Mouse (Mus musculus) spleen, adult 18-20 months (tissue): Measurements from ENCODE around the gene Ces4a.
"Not testable (repeated sequence)": the region's sequence is repeated elsewhere in the genome, so short reads cannot be mapped to it uniquely, and the experiment has no call there.

ENCODE experiments used
- DNase-seq, 2 experiments: peaks; one replicate each; pipeline ENCODE4 v3.0.0; 2022; ENCODE audit warnings: mixed read lengths in 2 of 2

Gene Ces4a

DNA sequence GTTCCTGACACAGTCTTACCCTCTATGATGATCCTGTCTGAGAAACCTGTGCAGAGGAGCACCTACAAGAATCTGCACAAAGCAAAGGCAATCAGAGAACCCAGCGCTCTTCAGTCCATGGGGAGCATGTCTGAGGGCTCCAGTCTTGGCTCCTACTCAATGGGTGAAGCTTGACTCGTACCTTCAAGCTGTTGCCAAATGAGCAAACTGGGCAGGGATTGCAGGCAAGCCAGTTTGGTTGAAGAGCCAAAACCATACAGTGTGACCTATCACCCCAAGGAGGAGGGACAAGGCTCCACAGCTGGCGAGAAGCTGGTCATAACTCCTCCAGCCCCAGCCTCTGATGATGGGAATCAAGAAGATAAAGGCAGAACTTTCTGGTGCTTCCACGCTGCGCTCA is at the start of gene Ces4a:
Gene Ces4a (plus strand): TSS at position 292 of the 400 bp plus-strand sequence.
- no peak for DNase-seq

GRCm38 (mm10) chr8:105083449-105084050 is 48.0 kb upstream of the Ces4a start, which contains the start of gene Ces3b:
TSS of gene Ces3b (plus strand) at chr8:105083753.
- DNase-seq = no peak

- DNase-seq = not testable (repeated sequence)
Measured at GRCm38 (mm10) chr8:105088166-105088565, 43.4 kb upstream of the Ces4a start.

- no peak for DNase-seq
Measured at GRCm38 (mm10) chr8:105088581-105088980, 43.0 kb upstream of the Ces4a start.

- no peak for DNase-seq
Measured at GRCm38 (mm10) chr8:105093992-105094391, 37.6 kb upstream of the Ces4a start.

GRCm38 (mm10) chr8:105102101-105102785 is 29.4 kb upstream of the Ces4a start:
- DNase-seq = not testable (repeated sequence)

- DNase-seq = not testable (repeated sequence)
Measured at GRCm38 (mm10) chr8:105103701-105104100, 27.9 kb upstream of the Ces4a start.

- no peak for DNase-seq
Measured at GRCm38 (mm10) chr8:105104220-105104619, 27.4 kb upstream of the Ces4a start.

GRCm38 (mm10) chr8:105129864-105130263 is 1.7 kb upstream of the Ces4a start:
- DNase-seq = no peak

DNA sequence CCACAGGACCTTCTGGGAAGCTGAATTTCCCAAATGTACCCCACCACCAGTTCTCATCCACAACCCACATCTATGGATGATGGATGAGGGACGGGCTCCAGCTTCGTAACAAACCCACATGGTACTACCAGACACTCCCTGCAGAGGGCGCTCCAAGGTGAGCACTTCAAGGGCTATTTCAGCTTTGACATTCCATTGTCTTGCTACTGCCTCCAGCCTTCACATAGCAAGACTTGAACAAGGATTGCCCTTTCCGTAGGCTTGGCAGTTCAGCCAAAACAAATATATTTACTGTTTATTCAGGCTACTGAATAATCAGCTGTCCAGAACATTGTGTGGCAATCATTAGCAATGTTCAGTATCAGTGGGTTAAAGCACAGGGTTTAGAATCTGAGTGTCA is 6.8 kb downstream of the Ces4a start:
- peak; percentile 24 to 74 for DNase-seq

GRCm38 (mm10) chr8:105142395-105142794 is 10.8 kb downstream of the Ces4a start:
- DNase-seq = no peak

GRCm38 (mm10) chr8:105151654-105152053 is 20.1 kb downstream of the Ces4a start:
- DNase-seq = no peak

- no peak for DNase-seq
Measured at GRCm38 (mm10) chr8:105152623-105153398, 21.2 kb downstream of the Ces4a start.

- no peak for DNase-seq
Measured at GRCm38 (mm10) chr8:105154316-105154715, 22.7 kb downstream of the Ces4a start.

GRCm38 (mm10) chr8:105155091-105155745 is 23.6 kb downstream of the Ces4a start:
- DNase-seq = no peak

DNA sequence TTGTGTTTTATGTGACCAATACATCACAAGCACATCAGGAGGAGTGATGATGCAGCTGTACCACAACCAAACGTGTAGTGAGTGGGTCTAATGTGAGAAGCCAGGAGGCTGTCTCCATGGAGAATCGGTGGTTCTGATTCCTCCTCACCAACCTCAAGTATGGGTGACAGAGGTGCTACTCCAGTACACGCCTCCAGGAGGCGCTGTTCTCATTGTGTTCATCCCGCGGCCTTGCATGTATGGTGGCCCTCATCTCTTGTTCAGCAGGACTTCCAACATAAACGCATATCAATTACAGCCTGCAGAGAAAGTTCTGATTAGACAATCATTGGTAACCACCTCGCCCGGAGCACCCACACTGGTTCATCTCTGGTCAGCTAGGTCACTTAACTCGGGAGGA is 26.0 kb downstream of the Ces4a start:
- peak; percentile 39 to 66 for DNase-seq

DNA sequence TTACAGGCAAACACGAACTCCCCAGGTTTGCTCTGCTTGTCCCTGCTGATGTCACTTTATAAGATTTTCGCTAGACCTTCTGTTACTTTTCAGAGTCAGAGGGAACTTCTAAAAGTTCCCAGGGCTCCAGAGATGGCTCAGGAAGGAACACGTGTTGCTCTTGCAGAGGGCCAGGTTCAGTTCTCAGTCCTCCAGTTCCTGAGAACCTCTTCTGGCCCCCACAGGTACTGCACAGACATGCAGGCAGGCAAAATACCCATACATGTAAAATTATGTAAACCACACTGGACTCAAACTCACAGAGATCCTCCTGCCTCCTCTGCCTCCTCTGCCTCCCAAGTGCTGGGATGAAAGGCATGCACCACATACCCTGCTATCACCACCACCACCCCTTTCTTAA is 26.5 kb downstream of the Ces4a start:
- DNase-seq = no peak

DNA sequence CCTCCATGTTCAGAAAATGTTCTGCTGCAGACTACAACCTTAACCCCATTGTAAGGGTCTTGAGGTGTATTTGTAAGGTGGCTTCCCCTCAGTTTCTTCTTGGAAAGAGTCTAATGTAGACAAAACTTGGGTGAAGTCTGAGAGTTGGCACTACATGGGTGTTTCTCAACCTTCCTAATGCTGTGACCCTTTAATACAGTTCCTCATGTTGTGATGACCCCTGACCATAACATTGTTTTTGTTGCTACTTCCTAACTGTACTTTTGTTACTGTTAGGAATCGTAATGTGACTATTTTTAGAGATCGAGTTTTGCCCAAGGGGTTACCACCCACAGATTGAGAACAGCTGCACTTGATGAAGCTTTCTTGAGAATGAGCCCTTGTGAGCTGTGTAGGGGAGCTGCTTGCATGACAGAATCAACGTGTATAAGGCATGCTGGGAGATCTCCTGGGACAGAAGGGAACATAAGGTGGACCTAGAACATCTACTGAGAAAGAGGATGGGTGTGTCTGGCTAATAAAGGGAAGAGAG is 29.6 kb downstream of the Ces4a start:
- no peak for DNase-seq

GRCm38 (mm10) chr8:105164272-105164902 is 32.8 kb downstream of the Ces4a start:
- no peak for DNase-seq

DNA sequence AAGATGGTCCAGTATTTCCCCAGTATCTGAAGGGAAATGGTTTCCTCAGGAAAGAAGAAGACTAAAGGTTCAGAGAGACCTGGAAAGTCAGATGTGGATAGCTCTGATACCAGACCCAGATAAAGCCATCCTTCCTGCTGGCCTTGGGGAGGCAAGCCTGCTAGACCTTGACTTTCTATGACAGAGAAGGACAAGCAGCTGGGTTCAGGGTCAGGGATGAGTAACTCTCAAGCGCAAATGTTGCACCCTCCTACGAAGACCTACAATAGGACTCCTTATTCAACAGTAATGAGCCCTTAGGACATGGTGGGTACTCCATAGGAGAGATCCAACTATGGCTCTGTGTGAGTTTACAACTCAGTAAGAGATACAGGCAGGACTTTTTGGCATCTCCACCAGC is 33.6 kb downstream of the Ces4a start:
- DNase-seq = no peak

DNA sequence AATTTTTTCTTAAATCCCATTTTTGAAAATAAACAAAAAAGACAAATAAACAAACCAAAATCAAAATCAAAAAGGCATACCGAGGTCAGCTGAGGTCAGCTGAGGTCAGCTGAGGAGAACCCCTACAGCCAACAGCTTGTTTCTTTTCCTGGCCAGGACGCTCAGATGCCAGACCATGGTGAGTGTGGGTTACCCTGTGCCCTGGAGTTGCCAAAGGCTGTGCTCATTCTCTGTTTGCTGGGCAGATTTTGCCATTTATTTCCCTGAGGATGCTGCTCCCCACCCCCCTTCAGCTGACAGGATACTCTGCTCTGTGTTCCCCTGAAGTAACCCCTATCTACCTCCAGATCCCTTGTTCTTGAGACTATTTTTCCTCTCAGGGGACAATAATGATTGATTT is 35.5 kb downstream of the Ces4a start:
- no peak for DNase-seq

DNA sequence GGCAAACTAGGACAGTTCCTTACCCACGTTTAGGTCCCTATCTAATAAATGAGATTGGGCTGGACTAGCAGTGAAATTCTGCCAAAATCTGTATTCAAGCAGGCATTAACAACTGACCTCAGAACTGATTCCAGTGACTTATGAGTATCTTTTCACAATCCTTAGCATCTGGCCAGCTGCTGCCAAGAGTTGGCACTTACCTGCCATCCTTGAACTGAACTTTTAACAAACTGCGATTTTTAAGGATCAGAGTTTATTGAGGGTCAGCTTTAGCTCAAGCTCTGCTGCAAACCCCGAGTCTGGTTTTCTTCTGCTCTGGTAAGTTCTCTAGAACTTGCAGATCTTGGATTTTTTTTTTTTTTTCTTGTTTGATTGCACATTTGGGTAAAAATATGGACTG is 38.0 kb downstream of the Ces4a start:
- no peak for DNase-seq

GRCm38 (mm10) chr8:105170041-105170380 is 38.4 kb downstream of the Ces4a start:
- no peak for DNase-seq
